Mouse (Mus musculus) neural tube, embryonic 14.5 days (tissue): ENCODE measurements at regions not wholly inside any gene's neighbourhood (a gene's known extent, or its start where the extent isn't known, plus 50 kb on each side); places are given as distances from the start of the nearest gene placed in this dataset.

Experiments
- ATAC-seq: fragments of 200-750 bp; cut with Nextera tagmentation; 2 replicates; pipeline ENCODE4 v1.8.0; 2017; ENCODE audit warnings: low read depth, mild to moderate bottlenecking, moderate TSS enrichment, moderate library complexity
- H3K27ac ChIP-seq: fragments of 300-500 bp; sonication (generic); 2 replicates; pipeline ENCODE4 v1.5.1; 2014; ENCODE audit warnings: low read depth, mild to moderate bottlenecking, control low read depth, low read length, moderate library complexity, mixed read lengths
- H3K27me3 ChIP-seq: fragments of 300-500 bp; sonication (generic); 2 replicates; pipeline ENCODE4 v1.6.1; 2014; ENCODE audit warnings: low read length; ENCODE audit not compliant: control insufficient read depth, insufficient read depth
- H3K36me3 ChIP-seq: fragments of 300-500 bp; sonication (generic); 2 replicates; pipeline ENCODE4 v1.6.1; 2014; ENCODE audit warnings: low read length, mixed read lengths; ENCODE audit not compliant: control insufficient read depth, insufficient read depth
- H3K4me1 ChIP-seq: fragments of 300-500 bp; sonication (generic); 2 replicates; pipeline ENCODE4 v1.6.1; 2014; ENCODE audit warnings: low read length; ENCODE audit not compliant: control insufficient read depth, insufficient read depth
- H3K4me2 ChIP-seq: fragments of 300-500 bp; sonication (generic); 2 replicates; pipeline ENCODE4 v1.6.1; 2014; ENCODE audit warnings: mild to moderate bottlenecking, low read depth, low read length, control low read depth
- H3K4me3 ChIP-seq: fragments of 300-500 bp; sonication (generic); 2 replicates; pipeline ENCODE4 v1.5.1; 2014; ENCODE audit warnings: low read depth, low read length, control low read depth, mixed read lengths
- H3K9ac ChIP-seq: fragments of 300-500 bp; sonication (generic); replicated peaks from 2 replicates; pipeline ENCODE4 v1.6.1; 2014; ENCODE audit warnings: low read depth, mild to moderate bottlenecking, control low read depth, low read length, mixed read lengths
- H3K9me3 ChIP-seq: fragments of 300-500 bp; sonication (generic); 2 replicates; pipeline ENCODE4 v1.6.1; 2016; ENCODE audit warnings: low read length; ENCODE audit not compliant: control insufficient read depth
- WGBS: fragments of 180-500 bp; shearing (Covaris S2); extraction: QIAGEN DNeasy Blood & Tissue Kit; methylation state at CpG from one replicate; pipeline ENCODE4 v1.1.7; 2014; 5-methylcytosine and 5-hydroxymethylcytosine counted together

GRCm38 (mm10) chr8:53939519-53939918, 137.9 kb upstream of the Vegfc start:
- H3K36me3 ChIP-seq, result no peaks in the 10 kb centered on the region
- H3K4me1 ChIP-seq, result no peaks in the 10 kb centered on the region
- H3K27ac ChIP-seq, result no peak overlapping the region
- no peaks in the 10 kb centered on the region for H3K9me3 ChIP-seq
- no peak overlapping the region for H3K9ac ChIP-seq
- no peak for ATAC-seq
- WGBS, result 85% methylated on average over 1 of the region's 1 CpGs
- H3K4me3 ChIP-seq, result no peak overlapping the region
- H3K4me2 ChIP-seq, result no peak overlapping the region
- H3K27me3 ChIP-seq, result no peaks in the 10 kb centered on the region

- WGBS, result 94% methylated on average over 2 of the region's 2 CpGs
- H3K9me3 ChIP-seq, result no peaks in the 10 kb centered on the region
- H3K4me1 ChIP-seq, result no peaks in the 10 kb centered on the region
- no peak overlapping the region for H3K4me3 ChIP-seq
- no peaks in the 10 kb centered on the region for H3K36me3 ChIP-seq
- no peak for ATAC-seq
- H3K9ac ChIP-seq, result no peak overlapping the region
- no peak overlapping the region for H3K4me2 ChIP-seq
- H3K27ac ChIP-seq, result no peak overlapping the region
- no peaks in the 10 kb centered on the region for H3K27me3 ChIP-seq
Measured at GRCm38 (mm10) chr8:53941144-53941543, 136.3 kb upstream of the Vegfc start.

DNA sequence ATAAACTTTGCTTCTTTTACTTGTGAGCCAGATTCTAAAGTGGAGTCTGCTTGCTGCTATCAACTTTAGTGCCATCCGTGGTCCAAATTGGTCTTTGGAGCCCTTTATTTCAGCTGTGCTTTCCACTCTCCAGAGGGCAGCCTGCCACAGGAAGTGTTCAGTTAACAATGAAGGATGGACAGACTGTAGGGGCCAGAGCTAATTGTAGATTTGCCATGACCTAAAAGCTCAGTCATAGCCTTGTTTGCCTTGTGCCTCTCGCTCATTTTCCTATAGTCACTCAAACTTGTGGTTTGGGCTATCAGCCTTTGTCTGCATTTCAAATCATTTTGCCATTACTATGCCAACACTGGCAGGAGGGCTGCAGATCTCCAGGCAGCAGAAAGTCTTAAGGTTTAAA, 131.8 kb upstream of the Vegfc start:
- Histone ChIP-seq H3K36me3 (no peaks in the 10 kb centered on the region), H3K4me3 (no peak overlapping the region), H3K27me3 (no peaks in the 10 kb centered on the region), H3K4me2 (no peak overlapping the region), H3K4me1 (no peaks in the 10 kb centered on the region), H3K27ac (no peak overlapping the region), H3K9me3 (no peaks in the 10 kb centered on the region), H3K9ac (no peak overlapping the region)
- ATAC-seq, result no peak
- 49% methylated on average over 2 of the region's 2 CpGs for WGBS

GRCm38 (mm10) chr8:53947384-53947783, 130.0 kb upstream of the Vegfc start:
- Histone ChIP-seq H3K4me1 (no peaks in the 10 kb centered on the region), H3K36me3 (no peaks in the 10 kb centered on the region), H3K27me3 (no peaks in the 10 kb centered on the region), H3K4me2 (no peak overlapping the region), H3K9ac (no peak overlapping the region), H3K4me3 (no peak overlapping the region), H3K27ac (no peak overlapping the region), H3K9me3 (no peaks in the 10 kb centered on the region)
- ATAC-seq, result no peak

GRCm38 (mm10) chr8:53954476-53955158, 122.8 kb upstream of the Vegfc start:
- H3K4me3 ChIP-seq, result no peak overlapping the region
- WGBS, result 70% methylated on average over 4 of the region's 4 CpGs
- no peaks in the 10 kb centered on the region for H3K9me3 ChIP-seq
- no peaks in the 10 kb centered on the region for H3K36me3 ChIP-seq
- no peak overlapping the region for H3K9ac ChIP-seq
- no peak for ATAC-seq
- H3K4me2 ChIP-seq, result no peak overlapping the region
- H3K27ac ChIP-seq, result no peak overlapping the region
- no peaks in the 10 kb centered on the region for H3K27me3 ChIP-seq
- no peaks in the 10 kb centered on the region for H3K4me1 ChIP-seq

DNA sequence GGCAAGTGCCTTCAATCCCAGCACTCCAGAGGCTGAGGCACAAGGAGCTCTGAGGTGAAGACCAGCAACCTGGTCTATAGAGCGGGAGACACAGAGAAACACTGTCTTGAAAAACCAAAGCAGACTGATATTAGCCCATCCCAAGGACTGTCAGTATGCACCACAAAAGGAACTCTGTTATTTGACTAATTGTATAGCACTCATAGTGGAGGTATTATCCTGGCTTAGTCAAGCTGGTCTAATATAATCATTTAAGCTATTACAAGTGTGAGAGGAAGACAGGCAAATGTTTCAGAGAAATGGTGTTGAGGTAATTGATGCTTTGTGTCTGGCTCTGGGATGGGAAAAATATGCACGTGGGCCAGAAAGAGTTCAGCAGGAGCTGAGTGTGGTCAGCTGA, 121.3 kb upstream of the Vegfc start:
- Histone ChIP-seq H3K27me3 (no peaks in the 10 kb centered on the region), H3K9ac (no peak overlapping the region), H3K36me3 (no peaks in the 10 kb centered on the region), H3K4me2 (no peak overlapping the region), H3K4me3 (no peak overlapping the region), H3K4me1 (no peaks in the 10 kb centered on the region), H3K27ac (no peak overlapping the region), H3K9me3 (no peaks in the 10 kb centered on the region)
- 55% methylated on average over 2 of the region's 2 CpGs for WGBS
- ATAC-seq, result no peak

GRCm38 (mm10) chr8:53958548-53958947, 118.9 kb upstream of the Vegfc start:
- Histone ChIP-seq H3K4me2 (no peak overlapping the region), H3K27ac (no peak overlapping the region), H3K9me3 (no peaks in the 10 kb centered on the region), H3K27me3 (no peaks in the 10 kb centered on the region), H3K9ac (no peak overlapping the region), H3K4me3 (no peak overlapping the region), H3K36me3 (no peaks in the 10 kb centered on the region), H3K4me1 (no peaks in the 10 kb centered on the region)
- ATAC-seq, result no peak
- 84% methylated on average over 1 of the region's 1 CpGs for WGBS

DNA sequence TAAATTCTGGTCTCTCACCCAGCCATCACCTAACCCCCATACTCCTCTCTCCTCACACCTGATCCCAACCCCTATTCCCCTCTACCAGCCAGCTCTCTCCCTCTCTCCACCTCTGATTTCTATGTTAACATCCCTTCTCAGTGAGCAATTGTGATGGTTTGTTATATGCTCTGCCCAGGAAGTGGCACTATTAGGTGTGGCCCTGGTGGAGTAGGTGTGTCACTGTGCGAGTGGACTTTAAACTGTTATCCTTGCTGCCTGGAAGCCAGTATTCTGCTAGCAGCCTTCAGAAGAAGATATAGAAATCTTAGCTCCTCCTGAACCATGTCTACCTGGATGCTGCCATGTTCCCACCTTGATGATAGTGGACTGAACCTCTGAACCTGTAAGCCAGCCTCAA, 114.4 kb upstream of the Vegfc start:
- no peak for ATAC-seq
- 90% methylated on average over 1 of the region's 1 CpGs for WGBS
- Histone ChIP-seq H3K4me1 (no peaks in the 10 kb centered on the region), H3K9ac (no peak overlapping the region), H3K4me3 (no peak overlapping the region), H3K36me3 (no peaks in the 10 kb centered on the region), H3K4me2 (no peak overlapping the region), H3K27me3 (no peaks in the 10 kb centered on the region), H3K27ac (no peak overlapping the region), H3K9me3 (no peaks in the 10 kb centered on the region)

DNA sequence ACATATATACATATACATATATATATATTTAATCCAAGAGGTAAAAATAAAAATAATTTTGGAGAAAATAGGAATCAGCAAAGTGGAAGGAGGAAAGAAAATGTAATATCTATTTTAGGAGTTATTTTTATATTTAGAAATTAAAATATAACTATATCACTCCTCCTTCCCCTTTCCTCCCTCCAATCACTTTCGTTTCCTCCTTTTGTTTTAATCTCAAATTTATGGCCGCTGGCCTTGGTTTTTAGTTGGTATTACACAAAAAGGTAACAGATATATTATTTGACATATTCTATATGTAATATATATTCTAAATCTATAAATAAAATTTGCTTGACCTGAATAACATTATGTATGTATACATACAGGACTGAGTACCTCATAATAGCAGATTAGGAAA, 93.1 kb upstream of the Vegfc start:
- Histone ChIP-seq H3K4me2 (no peak overlapping the region), H3K9me3 (no peaks in the 10 kb centered on the region), H3K4me3 (no peak overlapping the region), H3K27me3 (no peaks in the 10 kb centered on the region), H3K4me1 (no peaks in the 10 kb centered on the region), H3K27ac (no peak overlapping the region), H3K9ac (no peak overlapping the region), H3K36me3 (no peaks in the 10 kb centered on the region)
- no peak for ATAC-seq
- WGBS, result 79% methylated on average over 2 of the region's 2 CpGs
